Mouse (Mus musculus) hindbrain, embryonic 11.5 days (tissue): ENCODE data around the gene Abca8a. TPM values are rescaled to one million over a fixed set of nuclear protein-coding genes. Genes with fewer than 3 reads are reported as not detected.

Source experiments
- ATAC-seq: fragments of 200-750 bp; cut with Nextera tagmentation; 2 replicates; pipeline ENCODE4 v1.8.0; 2017; ENCODE audit warnings: mild to moderate bottlenecking, moderate TSS enrichment, moderate library complexity; ENCODE audit not compliant: low FRiP score
- DNase-seq: peaks from one replicate; pipeline ENCODE4 v3.0.0-alpha.2; 2015; ENCODE audit warnings: low spot score
- H3K27ac ChIP-seq: fragments of 300-500 bp; sonication (generic); 2 replicates; pipeline ENCODE4 v1.5.1; 2014; ENCODE audit warnings: mild to moderate bottlenecking, low read depth, low read length
- H3K27me3 ChIP-seq: fragments of 300-500 bp; sonication (generic); 2 replicates; pipeline ENCODE4 v1.6.1; 2014; ENCODE audit warnings: mild to moderate bottlenecking, low read length, moderate library complexity, mixed read lengths; ENCODE audit not compliant: control insufficient read depth, insufficient read depth
- H3K36me3 ChIP-seq: fragments of 300-500 bp; sonication (generic); 2 replicates; pipeline ENCODE4 v1.6.1; 2014; ENCODE audit warnings: mild to moderate bottlenecking, low read length, moderate library complexity, mixed read lengths; ENCODE audit not compliant: control insufficient read depth, insufficient read depth
- H3K4me1 ChIP-seq: fragments of 300-500 bp; sonication (generic); replicated peaks from 2 replicates; pipeline ENCODE4 v1.6.1; 2014; ENCODE audit warnings: low read length, mixed read lengths; ENCODE audit not compliant: control insufficient read depth, insufficient read depth
- H3K4me2 ChIP-seq: fragments of 300-500 bp; sonication (generic); replicated peaks from 2 replicates; pipeline ENCODE4 v1.6.1; 2014; ENCODE audit warnings: mild to moderate bottlenecking, low read depth, low read length
- H3K4me3 ChIP-seq: fragments of 300-500 bp; sonication (generic); 2 replicates; pipeline ENCODE4 v1.5.1; 2014; ENCODE audit warnings: low read depth, low read length
- H3K9ac ChIP-seq: fragments of 300-500 bp; sonication (generic); 2 replicates; pipeline ENCODE4 v1.6.1; 2014; ENCODE audit warnings: low read depth, low read length
- H3K9me3 ChIP-seq: fragments of 300-500 bp; sonication (generic); 2 replicates; pipeline ENCODE4 v1.6.1; 2016; ENCODE audit warnings: low read length; ENCODE audit not compliant: control insufficient read depth
- WGBS: fragments of 180-500 bp; shearing (Covaris S2); extraction: QIAGEN DNeasy Blood & Tissue Kit; methylation state at CpG from one replicate; pipeline ENCODE4 v1.1.7; 2014; 5-methylcytosine and 5-hydroxymethylcytosine counted together
- polyA plus RNA-seq: library from polyadenylated mRNA; unstranded; fragments of >200 nt; fragmentation: Nextera tagmentation; extraction: Ambion mirVana; gene quantifications from 2 replicates; pipeline ENCODE4 v1.2.1, GENCODE M21; 2014

Abca8a gene
- polyA plus RNA-seq, 1 experiment from 2014 or later, result 0.12 TPM

DNA sequence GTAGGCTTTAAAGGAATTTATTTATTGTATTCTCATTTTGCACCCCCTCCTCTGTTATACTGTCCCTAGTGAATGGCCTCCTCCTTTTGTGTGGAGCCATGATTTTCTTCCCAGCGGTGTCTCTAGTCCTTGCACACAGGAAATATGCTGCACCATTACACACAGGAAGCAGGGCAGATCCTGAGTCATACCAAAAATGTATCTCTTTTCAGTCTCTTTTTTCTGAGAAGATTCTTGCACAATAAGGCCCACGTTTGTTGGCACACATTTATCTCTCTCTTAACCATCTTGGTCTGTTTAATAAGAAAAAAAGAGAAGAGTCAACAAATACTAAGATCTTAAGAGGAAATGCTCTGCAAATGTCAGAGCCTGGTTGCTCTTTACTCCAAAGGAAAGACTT, 4.5 kb downstream of the Abca8a start:
- no peak for DNase-seq
- 74% methylated on average over 2 of the region's 2 CpGs for WGBS

DNA sequence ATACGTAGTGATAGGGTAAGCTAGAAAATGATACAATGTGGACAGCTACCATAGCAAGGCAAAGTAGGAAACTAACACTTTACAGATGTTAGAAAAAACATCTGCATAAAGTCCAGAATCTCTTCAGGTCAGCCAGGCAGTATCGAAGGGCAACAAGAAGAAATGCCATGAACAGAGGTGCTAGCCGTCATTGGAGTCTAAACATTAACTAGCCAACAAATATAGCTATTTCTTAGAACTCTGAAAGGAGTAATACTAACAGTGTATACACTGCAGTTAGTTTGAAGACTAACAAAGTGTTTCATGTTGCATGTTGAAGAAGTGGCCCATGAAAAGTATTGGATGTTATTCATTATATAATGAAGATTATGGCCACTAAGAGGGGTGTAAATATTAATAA, 23.6 kb downstream of the Abca8a start:
- no peaks in the 10 kb centered on the region for H3K36me3 ChIP-seq
- H3K27me3 ChIP-seq, result no peaks in the 10 kb centered on the region
- H3K4me1 ChIP-seq, result no peaks in the 10 kb centered on the region
- WGBS, result 73% methylated on average over 3 of the region's 3 CpGs
- no peak overlapping the region for H3K9ac ChIP-seq
- H3K9me3 ChIP-seq, result no peaks in the 10 kb centered on the region
- no peak for ATAC-seq
- no peak overlapping the region for H3K27ac ChIP-seq
- no peak overlapping the region for H3K4me3 ChIP-seq
- DNase-seq, result no peak
- no peak overlapping the region for H3K4me2 ChIP-seq

More for the DNA sequence above, 4.5 kb downstream of the Abca8a start:
- Histone ChIP-seq H3K4me1 (no peaks in the 10 kb centered on the region), H3K27me3 (no peaks in the 10 kb centered on the region), H3K9ac (no peak overlapping the region), H3K27ac (no peak overlapping the region), H3K4me2 (no peak overlapping the region), H3K4me3 (no peak overlapping the region), H3K36me3 (no peaks in the 10 kb centered on the region), H3K9me3 (no peaks in the 10 kb centered on the region)
- ATAC-seq, result no peak

DNA sequence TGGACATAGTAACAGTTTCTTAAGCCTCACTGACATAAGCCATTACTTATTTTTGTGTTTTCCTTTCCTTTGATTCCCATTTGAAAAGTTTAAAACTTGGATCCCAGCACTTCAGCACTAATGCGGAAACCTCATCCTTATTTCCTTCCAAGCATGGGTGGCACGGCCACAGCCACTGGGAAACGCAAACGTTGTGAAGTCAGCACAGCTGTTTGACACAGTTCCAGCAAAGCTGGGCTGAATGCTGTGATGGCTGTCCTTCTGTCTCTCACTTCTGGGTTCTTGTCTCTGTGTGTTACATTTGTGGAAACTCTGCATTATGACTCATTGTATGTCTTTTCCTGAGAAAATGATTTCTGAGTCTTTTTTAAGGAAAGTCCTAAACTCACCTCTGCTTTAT, 34.7 kb downstream of the Abca8a start:
- WGBS, result 74% methylated on average over 4 of the region's 4 CpGs
- H3K27me3 ChIP-seq, result no peaks in the 10 kb centered on the region
- H3K4me1 ChIP-seq, result no peaks in the 10 kb centered on the region
- ATAC-seq, result no peak
- H3K9ac ChIP-seq, result no peak overlapping the region
- no peak for DNase-seq
- H3K27ac ChIP-seq, result no peak overlapping the region
- no peaks in the 10 kb centered on the region for H3K9me3 ChIP-seq
- no peaks in the 10 kb centered on the region for H3K36me3 ChIP-seq
- no peak overlapping the region for H3K4me2 ChIP-seq
- H3K4me3 ChIP-seq, result no peak overlapping the region

DNA sequence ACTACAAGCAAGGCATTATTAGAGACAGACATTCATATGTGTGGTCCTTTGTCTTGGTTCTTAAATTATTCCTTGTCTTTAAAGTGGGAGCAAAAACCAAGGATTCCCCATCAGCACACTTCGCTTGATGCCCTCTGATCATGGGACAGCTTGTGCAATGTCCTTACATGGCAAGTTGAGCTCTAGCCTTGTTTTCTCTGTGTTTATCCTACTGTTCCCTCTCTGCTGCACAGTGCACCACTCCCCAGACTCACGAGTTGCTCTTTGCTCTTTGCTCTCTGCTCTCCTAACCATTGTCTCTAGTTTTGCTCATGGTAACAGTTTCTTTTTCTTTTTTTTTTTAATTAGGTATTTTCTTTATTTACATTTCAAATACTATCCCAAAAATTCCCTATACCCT, 35.7 kb downstream of the Abca8a start:
- ATAC-seq (no peak), DNase-seq (no peak)
- no peak overlapping the region for H3K9ac ChIP-seq
- 73% methylated on average over 2 of the region's 2 CpGs for WGBS
- H3K4me2 ChIP-seq, result no peak overlapping the region
- no peaks in the 10 kb centered on the region for H3K27me3 ChIP-seq
- H3K27ac ChIP-seq, result no peak overlapping the region
- H3K36me3 ChIP-seq, result no peaks in the 10 kb centered on the region
- no peak overlapping the region for H3K4me3 ChIP-seq
- no peaks in the 10 kb centered on the region for H3K9me3 ChIP-seq
- no peaks in the 10 kb centered on the region for H3K4me1 ChIP-seq

DNA sequence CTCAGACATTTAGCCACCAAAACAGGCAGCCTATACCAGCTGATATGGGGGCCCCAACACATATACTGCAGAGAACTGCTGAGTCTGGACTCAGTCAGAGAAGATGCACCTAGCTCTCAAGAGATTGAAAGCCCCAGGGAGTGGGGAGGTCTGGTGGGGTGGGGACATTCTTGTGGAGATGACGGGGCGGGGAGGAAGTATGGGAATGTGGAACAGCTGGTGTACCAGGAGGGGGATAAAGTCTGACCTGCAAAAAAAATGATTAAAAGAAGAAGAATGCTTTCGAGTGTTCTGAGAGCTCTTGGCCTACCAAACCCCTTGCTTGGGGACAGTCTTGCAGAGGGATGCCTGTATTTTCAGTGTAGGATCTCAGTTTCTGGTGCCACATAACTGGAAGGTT, 42.1 kb downstream of the Abca8a start:
- DNase-seq, result no peak
- no peak overlapping the region for H3K27ac ChIP-seq
- no peak overlapping the region for H3K9ac ChIP-seq
- H3K27me3 ChIP-seq, result no peaks in the 10 kb centered on the region
- 68% methylated on average over 3 of the region's 3 CpGs for WGBS
- H3K36me3 ChIP-seq, result no peaks in the 10 kb centered on the region
- no peak overlapping the region for H3K4me2 ChIP-seq
- no peak overlapping the region for H3K4me3 ChIP-seq
- no peaks in the 10 kb centered on the region for H3K9me3 ChIP-seq
- no peaks in the 10 kb centered on the region for H3K4me1 ChIP-seq
- ATAC-seq, result no peak

DNA sequence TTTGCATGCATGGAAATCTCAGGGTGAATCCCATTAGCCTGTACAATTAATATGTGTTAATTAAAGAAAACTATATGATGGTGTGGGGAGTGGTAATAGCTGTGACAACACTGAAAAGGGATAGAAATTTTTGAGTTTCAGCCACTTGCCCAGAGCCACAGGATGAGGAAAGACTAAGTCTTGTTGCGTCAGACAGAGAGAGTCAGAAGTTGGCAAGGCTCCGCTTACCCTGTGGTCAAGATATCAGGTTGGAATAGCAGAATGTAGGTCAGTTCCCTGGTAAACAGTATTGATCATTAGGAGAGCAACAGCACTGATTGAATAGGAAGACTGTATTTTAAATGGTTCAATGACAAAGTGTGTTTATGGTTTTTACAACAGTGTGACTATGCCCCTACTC, 58.0 kb downstream of the Abca8a start:
- Histone ChIP-seq H3K4me3 (no peak overlapping the region), H3K9me3 (no peaks in the 10 kb centered on the region), H3K9ac (no peak overlapping the region), H3K27ac (no peak overlapping the region), H3K4me1 (no peaks in the 10 kb centered on the region), H3K4me2 (no peak overlapping the region), H3K27me3 (no peaks in the 10 kb centered on the region), H3K36me3 (no peaks in the 10 kb centered on the region)
- WGBS, result 95% methylated on average over 2 of the region's 2 CpGs
- ATAC-seq (no peak), DNase-seq (no peak)

DNA sequence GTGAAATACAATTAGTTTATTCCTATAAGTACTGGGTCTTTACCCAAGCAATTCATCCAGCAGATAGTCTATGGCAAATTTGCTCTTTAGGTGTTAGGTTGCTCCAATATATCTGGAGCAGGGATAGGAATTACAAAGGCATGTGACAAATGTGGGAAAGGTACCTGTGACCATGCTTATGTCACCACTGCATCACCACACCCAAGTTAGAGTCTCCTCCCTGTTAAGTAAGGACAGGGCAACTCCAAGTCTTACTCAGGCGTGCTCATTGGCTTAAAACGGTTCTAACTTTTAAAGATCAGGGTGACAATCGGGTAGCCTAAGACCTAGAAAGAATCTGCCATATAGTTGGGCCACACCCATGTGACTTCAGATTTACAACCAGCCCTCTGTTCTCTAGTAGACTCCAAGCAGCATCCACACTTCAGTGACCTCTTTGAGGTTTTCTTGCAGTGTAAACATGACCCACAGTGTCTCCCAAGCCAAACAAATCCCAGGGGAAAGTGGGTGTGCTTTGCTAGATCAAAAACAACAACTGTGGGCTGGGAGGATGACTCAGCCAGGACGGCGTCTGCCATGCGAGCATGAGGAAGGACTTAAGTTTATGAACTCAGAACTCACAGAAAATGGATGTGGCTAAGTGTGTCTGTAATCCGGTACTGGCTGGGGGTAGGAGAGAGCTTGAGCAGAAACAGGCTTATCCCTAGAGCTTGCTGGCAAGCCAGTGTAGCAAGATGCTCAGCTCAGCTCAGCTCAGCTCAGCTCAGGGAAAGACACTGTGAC, 66.7 kb downstream of the Abca8a start:
- DNase-seq, result no peak
- no peak overlapping the region for H3K4me3 ChIP-seq
- H3K4me2 ChIP-seq, result no peak overlapping the region
- ATAC-seq, result no peak
- no peaks in the 10 kb centered on the region for H3K4me1 ChIP-seq
- H3K9me3 ChIP-seq, result no peaks in the 10 kb centered on the region
- H3K27ac ChIP-seq, result no peak overlapping the region
- 80% methylated on average over 7 of the region's 7 CpGs for WGBS
- no peak overlapping the region for H3K9ac ChIP-seq
- H3K27me3 ChIP-seq, result no peaks in the 10 kb centered on the region
- no peaks in the 10 kb centered on the region for H3K36me3 ChIP-seq

DNA sequence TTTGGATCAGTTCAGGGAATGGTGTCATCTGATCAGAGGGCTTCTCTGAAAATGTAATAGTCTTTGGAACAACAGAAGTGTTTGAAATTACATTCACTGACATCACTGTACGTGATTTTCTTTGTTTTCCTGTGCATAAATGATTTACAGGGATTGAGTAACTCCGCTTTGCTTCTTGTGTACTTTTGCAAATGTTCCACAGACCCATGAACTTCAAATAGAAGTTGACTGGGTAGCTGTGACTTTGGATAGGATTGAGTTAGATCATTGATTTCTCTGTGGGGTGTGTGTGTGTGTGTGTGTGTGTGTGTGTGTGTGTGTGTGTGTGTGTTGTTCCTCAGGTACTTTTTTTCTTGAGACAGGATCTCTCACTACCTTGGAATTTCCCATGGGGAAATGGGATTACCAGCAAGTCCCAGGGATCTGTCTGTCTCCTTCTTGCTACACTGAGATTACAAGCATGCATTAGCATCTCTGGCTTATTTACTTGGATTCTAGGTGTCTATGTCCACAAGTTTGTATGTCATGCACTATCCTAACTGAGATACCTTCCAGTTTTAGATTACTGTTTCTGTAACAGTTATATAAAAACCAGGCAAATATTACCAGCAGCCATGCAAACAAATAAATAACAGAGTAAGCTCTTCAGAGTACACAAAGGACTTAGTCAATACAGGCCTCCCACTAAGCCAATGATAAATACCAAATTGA, 84.8 kb downstream of the Abca8a start:
- ATAC-seq, result no peak
- no peak overlapping the region for H3K9ac ChIP-seq
- no peaks in the 10 kb centered on the region for H3K4me1 ChIP-seq
- no peaks in the 10 kb centered on the region for H3K27me3 ChIP-seq
- DNase-seq, result no peak
- H3K9me3 ChIP-seq, result no peaks in the 10 kb centered on the region
- WGBS, result 87% methylated on average over 2 of the region's 2 CpGs
- H3K4me2 ChIP-seq, result no peak overlapping the region
- no peak overlapping the region for H3K4me3 ChIP-seq
- no peaks in the 10 kb centered on the region for H3K36me3 ChIP-seq
- H3K27ac ChIP-seq, result no peak overlapping the region

DNA sequence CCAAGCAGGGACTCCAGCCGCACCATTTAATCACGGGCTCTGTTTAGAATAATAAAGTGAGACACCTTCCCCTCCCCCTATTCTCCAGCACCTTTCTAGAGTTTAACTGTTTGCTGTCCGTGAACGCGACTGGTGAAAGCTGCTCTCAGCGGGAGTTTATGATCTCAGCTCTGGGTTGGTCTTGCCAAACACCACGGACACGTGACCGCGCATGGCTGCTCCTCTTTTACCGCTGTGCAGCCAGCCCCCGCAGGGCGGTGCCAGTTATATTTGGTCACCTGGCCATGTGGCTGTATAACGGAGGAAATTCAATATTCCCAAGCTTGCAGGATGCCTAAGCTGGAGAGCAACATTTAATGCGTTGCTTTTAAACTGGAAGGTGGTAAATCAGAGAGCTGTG, 100.2 kb downstream of the Abca8a start, which contains the start of gene Abca8b:
Abca8b (minus strand) TSS at position 222 of the 400 bp plus-strand sequence.
- H3K9ac ChIP-seq, result peak within 1 kb of the TSS; percentile 49
- WGBS, result under 1% methylated on average over 15 of the region's 15 CpGs
- H3K4me1 ChIP-seq, result no peaks in the 10 kb centered on the region
- DNase-seq (peak; percentile 79), ATAC-seq (peak; percentile 93)
- no peaks in the 10 kb centered on the region for H3K36me3 ChIP-seq
- H3K4me3 ChIP-seq, result peak within 1 kb of the TSS; percentile 35
- H3K4me2 ChIP-seq, result peak within 1 kb of the TSS; percentile 67
- no peaks in the 10 kb centered on the region for H3K9me3 ChIP-seq
- H3K27ac ChIP-seq, result no peak within 1 kb of the TSS
- no peaks in the 10 kb centered on the region for H3K27me3 ChIP-seq
